Mouse (Mus musculus): ENCODE measurements at regions not wholly inside any gene's neighbourhood (a gene's known extent, or its start where the extent isn't known, plus 50 kb on each side); places are given as distances from the start of the nearest gene placed in this dataset.
A peak's percentile ranks its signal among the peaks of the same experiment; 100 is the strongest.

DNA sequence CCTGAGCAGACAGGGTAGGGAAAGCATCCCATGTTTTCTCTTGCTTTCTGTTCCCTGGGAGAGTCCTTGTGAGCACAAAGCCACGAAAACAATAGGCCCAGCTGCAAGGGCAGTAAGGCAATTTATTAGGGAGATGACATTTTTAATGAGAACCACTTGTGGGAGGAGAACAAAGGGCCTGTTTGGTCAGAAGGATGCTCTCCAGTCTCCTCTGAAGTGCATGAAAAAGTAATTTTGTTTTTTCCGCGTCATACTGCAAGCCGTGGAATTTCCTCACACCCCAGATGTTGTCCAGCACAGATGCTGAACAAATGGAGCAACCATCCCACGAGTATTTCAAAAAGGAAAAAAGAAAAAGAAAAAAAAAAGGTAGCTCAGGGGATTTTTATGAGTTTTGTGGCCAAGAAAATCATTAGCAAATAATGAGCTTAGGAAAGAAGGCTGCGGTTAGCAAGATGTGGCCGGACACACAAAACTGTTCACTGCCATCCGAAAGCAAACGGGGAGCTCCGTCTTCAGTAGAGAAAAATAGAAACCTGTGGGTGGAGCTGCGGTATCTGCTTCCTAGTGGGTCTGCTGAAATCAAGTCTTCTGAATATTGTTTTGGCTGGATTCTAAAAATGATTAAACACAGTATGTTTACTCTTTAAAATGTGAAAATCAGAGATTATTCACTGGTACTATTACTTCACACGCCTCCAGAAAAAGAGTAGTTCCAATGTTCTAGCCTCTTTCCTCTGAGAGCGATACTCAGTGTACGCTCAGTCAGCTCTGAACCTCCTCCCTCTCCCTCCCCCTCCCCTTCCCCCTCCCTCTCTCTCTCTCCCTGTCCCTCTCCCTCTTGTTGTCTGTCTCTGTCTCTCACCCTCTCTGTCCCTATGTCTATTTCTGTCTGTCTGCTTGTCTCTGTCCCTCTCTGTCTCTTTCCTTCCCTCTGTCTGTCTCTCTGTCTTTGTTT, 235.4 kb upstream of the Mctp2 start:
- Histone ChIP-seq H3K79me3 (ENCODE audit: low read depth) (no peaks in the 10 kb centered on the region), H3K4me3 (ENCODE audit: insufficient read depth, poor library complexity, severe bottlenecking) (no peak overlapping the region)

DNA sequence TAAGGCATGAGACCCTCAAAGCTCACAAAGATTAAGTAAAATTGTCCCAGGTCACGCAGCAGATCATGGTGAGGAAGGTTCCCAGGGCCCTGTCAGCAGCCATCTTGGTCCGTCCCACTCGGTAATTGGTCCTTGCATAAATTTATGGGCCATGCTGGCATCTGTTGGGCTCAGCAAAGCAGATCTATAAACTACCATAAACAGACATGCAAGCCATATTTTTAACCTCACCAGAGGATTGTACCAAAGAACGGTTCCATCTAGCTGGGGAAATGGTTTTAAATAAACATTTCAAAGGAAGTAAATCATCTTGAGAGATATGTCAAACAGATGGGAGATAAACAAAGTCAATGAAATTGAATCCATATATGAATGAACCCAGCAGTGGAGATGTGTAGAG, 237.1 kb upstream of the Mctp2 start:
- Histone ChIP-seq H3ac (ENCODE audit: control insufficient read depth, insufficient read length, low read depth) (no peak overlapping the region), H3K79me3 (ENCODE audit: low read depth) (no peaks in the 10 kb centered on the region), H3K4me3 (ENCODE audit: insufficient read depth, poor library complexity, severe bottlenecking) (no peak overlapping the region), H3K27me3 (ENCODE audit: control insufficient read depth, insufficient read depth, insufficient read length) (no peaks in the 10 kb centered on the region), H3K79me2 (ENCODE audit: control insufficient read depth, insufficient read depth) (no peaks in the 10 kb centered on the region), H3K36me3 (ENCODE audit: control insufficient read depth, insufficient read depth) (no peaks in the 10 kb centered on the region)
- TF ChIP-seq MYOD1 (IDR thresholded peaks at IDR 0.05; ENCODE audit: control insufficient read depth, insufficient read length, low read depth) (no peak), CTCF (IDR thresholded peaks at IDR 0.05; ENCODE audit: control insufficient read depth, insufficient read depth, insufficient read length) (no peak), CEBPB (IDR thresholded peaks at IDR 0.05; ENCODE audit: low read depth) (no peak), FOSL1 (IDR thresholded peaks at IDR 0.05; ENCODE audit: insufficient read depth, low read length, poor library complexity, severe bottlenecking) (no peak), USF1 (IDR thresholded peaks at IDR 0.05; ENCODE audit: low read depth) (no peak), MYOG (IDR thresholded peaks at IDR 0.05; ENCODE audit: control insufficient read depth, extremely low read depth, insufficient read length) (no peak), MAX (IDR thresholded peaks at IDR 0.05) (no peak)

More for the DNA sequence above, 235.4 kb upstream of the Mctp2 start:
- TF ChIP-seq MYOD1 (IDR thresholded peaks at IDR 0.05; ENCODE audit: control insufficient read depth, insufficient read length, low read depth) (no peak), CEBPB (IDR thresholded peaks at IDR 0.05; ENCODE audit: low read depth) (no peak), MAX (IDR thresholded peaks at IDR 0.05) (no peak)
- no peaks in the 10 kb centered on the region for H3K36me3 ChIP-seq (ENCODE audit: control insufficient read depth, insufficient read depth)
- no peaks in the 10 kb centered on the region for H3K27me3 ChIP-seq (ENCODE audit: control insufficient read depth, insufficient read depth, insufficient read length)
- no peaks in the 10 kb centered on the region for H3K79me2 ChIP-seq (ENCODE audit: control insufficient read depth, insufficient read depth)
- H3ac ChIP-seq (ENCODE audit: control insufficient read depth, insufficient read length, low read depth) = peak overlapping the region; percentile 12

DNA sequence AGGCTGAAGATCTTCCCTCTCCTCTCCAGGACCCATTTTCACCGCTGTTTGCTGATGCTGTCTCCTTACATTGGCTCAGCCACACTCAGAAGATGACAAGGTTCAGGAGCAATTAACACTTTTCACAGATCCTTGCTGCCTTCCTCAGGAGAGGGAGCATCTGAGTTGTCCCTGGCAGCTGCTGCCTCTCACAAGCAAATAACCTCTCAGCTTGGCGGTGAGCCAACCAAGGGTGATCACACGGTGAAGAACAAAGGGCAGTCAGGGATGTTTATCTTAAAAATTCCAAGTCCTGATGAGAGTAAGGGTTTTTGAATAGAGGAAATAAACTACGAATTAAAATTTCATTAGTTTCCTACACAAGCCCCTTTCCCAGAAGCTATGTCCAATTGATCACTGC, 237.5 kb upstream of the Mctp2 start:
- H3ac ChIP-seq (ENCODE audit: control insufficient read depth, insufficient read length, low read depth) = no peak overlapping the region
- no peaks in the 10 kb centered on the region for H3K79me3 ChIP-seq (ENCODE audit: low read depth)
- H3K79me2 ChIP-seq (ENCODE audit: control insufficient read depth, insufficient read depth) = no peaks in the 10 kb centered on the region
- no peak overlapping the region for H3K4me3 ChIP-seq (ENCODE audit: insufficient read depth, poor library complexity, severe bottlenecking)
- H3K27me3 ChIP-seq (ENCODE audit: control insufficient read depth, insufficient read depth, insufficient read length) = no peaks in the 10 kb centered on the region
- H3K36me3 ChIP-seq (ENCODE audit: control insufficient read depth, insufficient read depth) = no peaks in the 10 kb centered on the region
- TF ChIP-seq CEBPB (IDR thresholded peaks at IDR 0.05; ENCODE audit: low read depth) = no peak
- TF ChIP-seq CTCF (IDR thresholded peaks at IDR 0.05; ENCODE audit: control insufficient read depth, insufficient read depth, insufficient read length) = no peak
- TF ChIP-seq MAX (IDR thresholded peaks at IDR 0.05) = no peak
- no peak for TF ChIP-seq USF1 (IDR thresholded peaks at IDR 0.05; ENCODE audit: low read depth)
- TF ChIP-seq MYOG (IDR thresholded peaks at IDR 0.05; ENCODE audit: control insufficient read depth, extremely low read depth, insufficient read length) = no peak
- no peak for TF ChIP-seq MYOD1 (IDR thresholded peaks at IDR 0.05; ENCODE audit: control insufficient read depth, insufficient read length, low read depth)

DNA sequence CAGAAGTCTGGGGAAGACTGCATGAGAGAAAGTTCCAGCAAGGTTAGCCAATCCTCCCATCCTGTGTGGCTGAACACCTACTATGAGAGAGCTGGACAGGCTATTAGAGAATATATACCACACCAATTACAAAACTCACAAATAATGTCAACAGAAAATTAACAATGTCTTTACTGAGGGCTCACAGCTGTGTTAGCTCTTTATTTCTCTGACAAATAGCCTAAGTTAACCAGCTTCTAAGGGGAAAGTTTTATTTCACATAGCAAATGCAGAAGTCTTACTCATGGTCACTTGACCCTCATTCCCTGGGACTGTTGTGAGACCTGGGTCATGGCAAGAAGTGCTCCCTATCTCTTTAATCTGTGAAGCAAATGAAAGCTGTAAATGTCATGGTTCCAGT, 261.0 kb upstream of the Mctp2 start:
- no peaks in the 10 kb centered on the region for H3K79me3 ChIP-seq (ENCODE audit: low read depth)
- H3K79me2 ChIP-seq (ENCODE audit: control insufficient read depth, insufficient read depth) = no peaks in the 10 kb centered on the region
- H3K4me3 ChIP-seq (ENCODE audit: insufficient read depth, poor library complexity, severe bottlenecking) = no peak overlapping the region
- H3K27me3 ChIP-seq (ENCODE audit: control insufficient read depth, insufficient read depth, insufficient read length) = no peaks in the 10 kb centered on the region
- H3K36me3 ChIP-seq (ENCODE audit: control insufficient read depth, insufficient read depth) = no peaks in the 10 kb centered on the region
- TF ChIP-seq CTCF (IDR thresholded peaks at IDR 0.05; ENCODE audit: control insufficient read depth, insufficient read depth, insufficient read length) (no peak), MAX (IDR thresholded peaks at IDR 0.05) (no peak), FOSL1 (IDR thresholded peaks at IDR 0.05; ENCODE audit: insufficient read depth, low read length, poor library complexity, severe bottlenecking) (no peak), USF1 (IDR thresholded peaks at IDR 0.05; ENCODE audit: low read depth) (no peak)
- no peak overlapping the region for H3ac ChIP-seq (ENCODE audit: control insufficient read depth, insufficient read length, low read depth)

- Histone ChIP-seq H3ac (ENCODE audit: control insufficient read depth, insufficient read length, low read depth) (no peak overlapping the region), H3K79me3 (ENCODE audit: low read depth) (no peaks in the 10 kb centered on the region), H3K27me3 (ENCODE audit: control insufficient read depth, insufficient read depth, insufficient read length) (no peaks in the 10 kb centered on the region), H3K4me3 (ENCODE audit: insufficient read depth, poor library complexity, severe bottlenecking) (no peak overlapping the region), H3K36me3 (ENCODE audit: control insufficient read depth, insufficient read depth) (no peaks in the 10 kb centered on the region), H3K79me2 (ENCODE audit: control insufficient read depth, insufficient read depth) (no peaks in the 10 kb centered on the region)
- TF ChIP-seq MYOG (IDR thresholded peaks at IDR 0.05; ENCODE audit: control insufficient read depth, extremely low read depth, insufficient read length) = no peak
- TF ChIP-seq USF1 (IDR thresholded peaks at IDR 0.05; ENCODE audit: low read depth) = no peak
- no peak for TF ChIP-seq CTCF (IDR thresholded peaks at IDR 0.05; ENCODE audit: control insufficient read depth, insufficient read depth, insufficient read length)
Observed at GRCm38 (mm10) chr7:72569177-72569576, 262.8 kb upstream of the Mctp2 start.

DNA sequence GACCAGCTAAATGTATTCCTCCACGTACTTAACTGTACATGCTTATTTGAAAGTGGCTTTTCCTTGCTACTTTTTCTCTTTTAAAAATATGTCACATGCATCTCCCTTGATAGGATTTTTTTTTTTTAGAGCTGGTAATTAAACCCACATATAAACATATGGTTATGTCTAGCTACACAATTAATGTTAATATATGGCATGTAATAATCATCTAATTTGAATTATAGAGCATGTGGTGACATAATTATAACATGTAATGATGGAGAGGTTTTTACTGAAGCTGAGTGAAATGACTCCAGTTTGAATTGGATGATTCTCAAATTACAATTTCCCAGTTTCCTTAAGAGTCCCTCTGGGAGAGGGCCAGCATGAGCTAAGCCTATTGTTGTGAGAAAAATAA, 267.9 kb upstream of the Mctp2 start:
- TF ChIP-seq CTCF (IDR thresholded peaks at IDR 0.05; ENCODE audit: control insufficient read depth, insufficient read depth, insufficient read length) (no peak), MYOD1 (IDR thresholded peaks at IDR 0.05; ENCODE audit: control insufficient read depth, insufficient read length, low read depth) (no peak), CEBPB (IDR thresholded peaks at IDR 0.05; ENCODE audit: low read depth) (no peak), USF1 (IDR thresholded peaks at IDR 0.05; ENCODE audit: low read depth) (no peak), FOSL1 (IDR thresholded peaks at IDR 0.05; ENCODE audit: insufficient read depth, low read length, poor library complexity, severe bottlenecking) (no peak), MYOG (IDR thresholded peaks at IDR 0.05; ENCODE audit: control insufficient read depth, extremely low read depth, insufficient read length) (no peak), MAX (IDR thresholded peaks at IDR 0.05) (no peak)
- Histone ChIP-seq H3K27me3 (ENCODE audit: control insufficient read depth, insufficient read depth, insufficient read length) (no peaks in the 10 kb centered on the region), H3K36me3 (ENCODE audit: control insufficient read depth, insufficient read depth) (no peaks in the 10 kb centered on the region), H3K4me3 (ENCODE audit: insufficient read depth, poor library complexity, severe bottlenecking) (no peak overlapping the region), H3ac (ENCODE audit: control insufficient read depth, insufficient read length, low read depth) (no peak overlapping the region), H3K79me2 (ENCODE audit: control insufficient read depth, insufficient read depth) (no peaks in the 10 kb centered on the region), H3K79me3 (ENCODE audit: low read depth) (no peaks in the 10 kb centered on the region)
